Mouse (Mus musculus) erythroblast, embryonic 14.5 days (primary cell): ENCODE results near the gene Kat2b. TPM values are rescaled to one million over a fixed set of nuclear protein-coding genes. Genes with fewer than 3 reads are reported as not detected.

ENCODE experiments used
- H3K27me3 ChIP-seq: 2 replicates; pipeline ENCODE4 v1.6.1; 2012; ENCODE audit warnings: inconsistent platforms; ENCODE audit not compliant: control insufficient read depth
- H3K36me3 ChIP-seq: 2 replicates; pipeline ENCODE4 v1.6.1; 2012; ENCODE audit warnings: mild to moderate bottlenecking, inconsistent platforms; ENCODE audit not compliant: control insufficient read depth
- H3K4me1 ChIP-seq: 2 replicates; pipeline ENCODE4 v1.6.1; 2012; ENCODE audit warnings: inconsistent platforms; ENCODE audit not compliant: control insufficient read depth
- H3K4me3 ChIP-seq: replicated peaks from 2 replicates; pipeline ENCODE3; 2012; ENCODE audit warnings: moderate library complexity, mild to moderate bottlenecking, inconsistent platforms
- H3K9me3 ChIP-seq: 2 replicates; pipeline ENCODE4 v1.6.1; 2012; ENCODE audit warnings: low read length, inconsistent platforms, mixed read lengths; ENCODE audit not compliant: control insufficient read depth
- GATA1 ChIP-seq: IDR thresholded peaks from 2 replicates; pipeline ENCODE4 v1.6.1; 2012; ENCODE audit warnings: low read length, inconsistent platforms, mixed read lengths
- TAL1 ChIP-seq: IDR thresholded peaks from 3 replicates; pipeline ENCODE4 v1.6.1; 2012; ENCODE audit warnings: low read length, inconsistent platforms, mixed read lengths
- polyA plus RNA-seq: library from polyadenylated mRNA; stranded (reverse); fragments of >175 nt; gene quantifications from 2 replicates; pipeline ENCODE4 v1.2.3, GENCODE M21; 2012

Gene Kat2b
- polyA plus RNA-seq, 1 experiment = 0.23 TPM

DNA sequence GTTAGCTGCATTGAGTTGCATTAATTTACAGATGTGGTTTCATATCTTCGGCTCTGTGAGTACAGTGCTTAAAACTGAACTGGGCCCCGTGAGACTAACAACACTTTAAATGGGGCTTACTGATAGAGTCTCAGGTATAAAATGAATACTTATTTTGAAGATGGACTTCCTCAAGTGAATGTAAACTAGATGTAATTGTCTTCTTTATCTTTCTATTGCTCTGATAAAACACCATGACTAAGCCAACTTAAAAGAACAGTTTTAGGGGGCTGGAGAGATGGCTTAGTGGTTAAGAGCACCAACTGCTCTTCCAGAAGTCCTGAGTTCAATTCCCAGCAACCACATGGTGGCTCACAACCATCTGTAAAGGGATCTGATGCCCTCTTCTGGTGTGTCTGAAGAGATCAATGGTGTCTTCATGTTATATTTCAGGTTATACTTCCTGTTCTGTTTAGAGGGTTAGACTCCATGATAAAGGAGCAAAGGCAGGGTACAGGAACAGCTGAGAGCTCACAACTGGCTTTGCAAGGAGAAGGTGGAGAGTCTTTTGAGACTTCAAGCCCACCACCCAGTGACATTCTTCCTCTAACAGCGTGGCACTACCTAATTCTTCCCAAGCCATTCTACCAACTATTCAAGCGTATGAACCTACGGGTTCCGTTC is 50.8 kb downstream of the Kat2b start:
- Histone ChIP-seq H3K4me3 (no peak overlapping the region), H3K4me1 (peaks cover 18% of the 10 kb centered on the region), H3K9me3 (no peaks in the 10 kb centered on the region), H3K36me3 (peaks cover 47% of the 10 kb centered on the region), H3K27me3 (no peaks in the 10 kb centered on the region)
- TF ChIP-seq GATA1 (no peak), TAL1 (no peak)

DNA sequence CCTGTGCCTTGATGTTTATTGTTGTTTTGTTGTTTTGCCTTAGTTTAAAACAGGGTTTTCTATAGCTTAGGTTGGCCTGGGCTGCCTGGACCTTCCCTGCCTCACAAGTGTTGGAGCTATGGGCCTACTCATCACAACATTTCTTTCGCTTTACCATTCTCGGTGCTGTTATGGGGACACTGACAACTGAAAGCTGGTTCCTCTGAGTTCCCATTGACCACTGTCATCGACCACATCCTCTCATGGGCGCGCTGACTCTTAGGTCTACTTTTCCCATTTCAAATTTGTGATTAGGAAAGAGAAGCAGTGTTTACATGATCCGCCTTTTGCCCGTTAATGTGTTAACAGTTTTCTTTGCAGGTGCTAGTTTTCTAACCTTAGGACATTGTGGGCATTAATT is 51.7 kb downstream of the Kat2b start:
- H3K4me1 ChIP-seq = peaks cover 19% of the 10 kb centered on the region
- H3K36me3 ChIP-seq = peaks cover 38% of the 10 kb centered on the region
- TF ChIP-seq GATA1 (no peak), TAL1 (no peak)

DNA sequence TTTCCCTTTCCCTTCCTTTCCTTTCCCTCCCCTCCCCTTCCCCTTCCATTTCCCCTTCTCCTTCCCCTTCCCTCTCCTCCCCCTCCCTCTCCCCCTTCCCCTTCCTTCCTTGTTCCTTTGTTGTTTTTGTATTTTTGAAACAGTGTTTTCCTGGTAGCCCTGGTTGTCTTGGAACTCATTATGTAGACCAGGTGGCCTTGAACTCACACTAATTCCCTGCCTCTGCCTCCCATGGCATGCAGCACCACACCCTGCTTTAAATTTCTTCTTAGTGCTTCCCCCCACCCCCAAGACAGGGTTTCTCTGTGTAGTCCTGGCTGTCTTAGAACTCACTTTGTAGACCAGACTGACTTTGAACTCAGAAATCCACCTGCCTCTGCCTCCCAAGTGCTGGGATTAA is 52.7 kb downstream of the Kat2b start:
- Histone ChIP-seq H3K9me3 (no peaks in the 10 kb centered on the region), H3K27me3 (no peaks in the 10 kb centered on the region), H3K4me1 (peaks cover 19% of the 10 kb centered on the region), H3K36me3 (peaks cover 39% of the 10 kb centered on the region), H3K4me3 (no peak overlapping the region)
- TF ChIP-seq GATA1 = no peak
- no peak for TF ChIP-seq TAL1

More for the DNA sequence above, 51.7 kb downstream of the Kat2b start:
- Histone ChIP-seq H3K27me3 (no peaks in the 10 kb centered on the region), H3K9me3 (no peaks in the 10 kb centered on the region), H3K4me3 (no peak overlapping the region)

DNA sequence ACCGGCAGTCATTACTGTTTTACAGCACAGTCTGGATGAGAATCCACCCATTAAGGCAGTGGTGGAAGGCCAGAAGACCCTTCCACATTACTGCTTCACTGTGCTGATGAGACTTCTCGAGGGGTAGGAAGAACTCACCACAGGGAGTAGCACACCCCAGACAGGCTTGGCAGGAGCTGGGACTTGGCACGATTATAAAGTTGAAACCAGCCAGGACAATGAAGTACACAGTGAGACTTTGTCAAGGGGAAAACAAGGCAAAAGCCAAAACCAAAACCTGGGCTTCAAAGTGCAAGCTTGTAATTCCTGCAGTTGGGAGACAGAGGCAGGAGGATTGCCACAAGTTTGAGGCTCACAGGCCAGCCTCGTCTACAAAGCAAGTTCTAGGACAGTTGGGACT is 54.0 kb downstream of the Kat2b start:
- H3K4me1 ChIP-seq = peaks cover 19% of the 10 kb centered on the region
- peaks cover 39% of the 10 kb centered on the region for H3K36me3 ChIP-seq
- no peak overlapping the region for H3K4me3 ChIP-seq
- H3K27me3 ChIP-seq = no peaks in the 10 kb centered on the region
- no peaks in the 10 kb centered on the region for H3K9me3 ChIP-seq
- TF ChIP-seq GATA1 (no peak), TAL1 (no peak)

DNA sequence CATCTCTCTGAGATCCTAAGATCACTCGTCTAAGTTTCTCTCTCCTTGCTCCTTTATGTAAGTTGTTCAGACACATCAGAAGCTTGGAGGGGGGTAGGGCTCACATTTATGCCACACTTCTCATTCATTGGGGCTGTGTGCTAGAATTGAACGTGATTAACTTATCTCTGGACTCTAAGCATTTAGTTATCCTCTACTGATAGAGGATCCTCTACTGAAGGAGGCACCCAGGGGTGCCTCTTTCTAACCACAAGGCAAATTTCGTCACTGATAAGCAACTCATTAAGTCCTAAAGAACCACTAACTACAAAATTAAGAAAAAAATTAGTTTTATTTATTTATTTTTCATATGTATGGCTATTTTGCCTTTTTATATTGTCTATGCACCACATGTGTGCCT is 55.5 kb downstream of the Kat2b start:
- H3K9me3 ChIP-seq = no peaks in the 10 kb centered on the region
- H3K4me3 ChIP-seq = no peak overlapping the region
- H3K36me3 ChIP-seq = peaks cover 44% of the 10 kb centered on the region
- TF ChIP-seq GATA1 (no peak), TAL1 (no peak)
- H3K4me1 ChIP-seq = peaks cover 19% of the 10 kb centered on the region
- H3K27me3 ChIP-seq = no peaks in the 10 kb centered on the region

DNA sequence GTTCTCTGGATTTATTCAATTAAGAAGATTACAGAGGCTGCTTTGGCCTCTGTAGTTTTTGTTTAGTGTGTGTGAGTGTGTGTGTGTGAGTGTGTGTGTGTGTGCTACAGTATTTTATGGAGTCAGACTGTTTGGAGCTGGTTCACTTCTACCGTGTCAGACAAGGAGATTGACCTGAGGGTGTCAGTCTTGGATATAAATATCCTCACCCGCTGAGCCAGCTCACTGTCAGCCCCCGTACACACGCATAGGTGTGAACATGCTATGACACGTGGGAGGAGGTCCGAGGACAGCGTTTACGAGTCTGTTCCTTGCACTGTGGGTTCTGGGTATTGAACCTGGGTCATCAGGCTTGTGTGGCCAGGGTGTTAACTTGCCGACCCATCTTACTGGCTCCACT is 57.1 kb downstream of the Kat2b start:
- Histone ChIP-seq H3K4me3 (no peak overlapping the region), H3K27me3 (no peaks in the 10 kb centered on the region), H3K36me3 (peaks cover 49% of the 10 kb centered on the region), H3K4me1 (peaks cover 18% of the 10 kb centered on the region), H3K9me3 (no peaks in the 10 kb centered on the region)
- no peak for TF ChIP-seq TAL1
- TF ChIP-seq GATA1 = no peak

DNA sequence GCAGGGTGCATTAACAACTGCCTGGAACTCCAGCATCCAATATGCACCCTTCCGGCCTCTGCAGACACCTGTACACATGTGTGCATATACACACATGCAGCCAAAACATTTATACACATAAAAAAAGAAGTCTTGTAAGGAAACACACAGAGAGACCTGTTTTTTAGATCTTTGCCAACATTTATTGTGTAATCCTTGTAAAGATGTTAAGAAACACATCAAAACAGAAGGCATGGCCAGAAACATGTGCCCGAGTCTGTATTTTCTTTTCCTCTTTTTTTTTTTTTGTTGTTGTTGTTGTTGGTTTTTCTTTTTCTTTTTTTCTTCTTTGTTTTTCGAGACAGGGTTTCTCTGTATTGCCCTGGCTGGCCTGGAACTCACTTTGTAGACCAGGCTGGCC is 59.5 kb downstream of the Kat2b start:
- TF ChIP-seq TAL1 = no peak
- no peak for TF ChIP-seq GATA1
- no peaks in the 10 kb centered on the region for H3K9me3 ChIP-seq
- H3K4me1 ChIP-seq = peaks cover 12% of the 10 kb centered on the region

DNA sequence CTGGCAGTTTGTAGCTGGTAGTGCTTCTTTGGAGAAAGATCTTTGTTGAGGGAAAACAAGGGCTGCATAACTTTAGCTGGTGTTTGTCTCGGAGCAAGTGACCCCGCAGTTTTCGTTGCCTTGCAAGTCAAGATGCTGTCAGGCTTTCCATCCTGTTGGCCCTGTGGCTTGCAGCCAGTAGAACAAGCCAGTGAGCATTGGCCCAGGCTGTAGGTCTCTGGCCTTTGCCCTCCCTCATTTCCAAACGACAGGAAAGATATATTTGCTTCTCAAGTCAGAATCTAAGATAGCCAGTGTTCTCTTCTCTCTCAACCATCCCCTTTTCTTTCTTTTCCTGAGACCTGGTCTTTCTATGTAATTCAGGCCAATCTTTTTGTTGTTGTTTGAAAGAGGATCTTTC is 60.8 kb downstream of the Kat2b start:
- H3K4me1 ChIP-seq = peaks cover under 1% of the 10 kb centered on the region; the same call in 1 of the 2 replicates
- peaks cover 54% of the 10 kb centered on the region for H3K36me3 ChIP-seq
- TF ChIP-seq TAL1 = no peak
- TF ChIP-seq GATA1 = no peak
- H3K9me3 ChIP-seq = no peaks in the 10 kb centered on the region
- no peak overlapping the region for H3K4me3 ChIP-seq
- no peaks in the 10 kb centered on the region for H3K27me3 ChIP-seq

More for the DNA sequence above, 59.5 kb downstream of the Kat2b start:
- Histone ChIP-seq H3K27me3 (no peaks in the 10 kb centered on the region), H3K36me3 (peaks cover 45% of the 10 kb centered on the region), H3K4me3 (no peak overlapping the region)

DNA sequence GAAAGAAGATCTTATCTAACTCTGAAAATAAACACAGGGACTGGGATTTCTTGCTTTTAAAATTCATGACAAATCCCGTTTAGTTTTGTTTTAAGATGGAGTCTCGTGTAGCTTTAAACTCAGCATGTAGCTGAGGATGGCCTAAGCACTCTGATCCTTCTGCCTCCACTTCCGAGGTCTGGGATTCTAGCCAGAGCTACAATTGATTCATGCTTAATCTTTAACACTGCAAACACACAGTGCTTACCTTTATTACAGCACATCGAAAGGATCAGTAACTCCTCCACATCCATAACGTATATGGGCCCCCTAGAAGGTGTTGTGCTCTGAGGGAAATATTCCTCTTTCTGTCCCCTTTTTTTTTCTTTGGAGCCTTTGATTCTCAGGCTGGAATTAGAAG is 61.5 kb downstream of the Kat2b start:
- H3K4me1 ChIP-seq = no peaks in the 10 kb centered on the region
- H3K9me3 ChIP-seq = no peaks in the 10 kb centered on the region
- TF ChIP-seq GATA1 = no peak
- TF ChIP-seq TAL1 = no peak
- H3K36me3 ChIP-seq = peaks cover 60% of the 10 kb centered on the region
- H3K4me3 ChIP-seq = no peak overlapping the region
- no peaks in the 10 kb centered on the region for H3K27me3 ChIP-seq

DNA sequence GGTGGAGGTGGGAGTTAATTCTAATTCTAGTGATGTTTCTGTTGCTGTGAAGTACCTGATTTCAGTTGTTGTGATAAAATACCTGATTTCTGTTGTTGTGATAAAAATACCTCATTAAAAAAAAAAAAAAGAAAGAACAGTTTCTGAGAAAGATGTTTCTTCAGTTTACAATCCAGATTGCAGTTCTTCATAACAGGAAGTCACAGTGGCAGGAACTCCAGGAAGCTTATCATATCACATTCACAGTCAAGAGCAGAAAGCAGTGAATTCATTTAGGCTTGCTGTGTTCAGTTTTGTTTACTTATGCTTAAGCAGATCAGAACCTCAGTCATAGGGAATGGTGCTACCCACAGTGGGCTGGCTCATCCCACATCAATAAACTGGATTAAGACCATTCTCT is 64.7 kb downstream of the Kat2b start:
- no peak for TF ChIP-seq GATA1
- TF ChIP-seq TAL1 = no peak

More for the DNA sequence above, 64.7 kb downstream of the Kat2b start:
- Histone ChIP-seq H3K36me3 (peaks cover 64% of the 10 kb centered on the region), H3K9me3 (no peaks in the 10 kb centered on the region), H3K4me1 (no peaks in the 10 kb centered on the region), H3K4me3 (no peak overlapping the region), H3K27me3 (no peaks in the 10 kb centered on the region)
